Mouse (Mus musculus): ENCODE measurements around the gene Pnkp. TPM values are rescaled to one million over a fixed set of nuclear protein-coding genes. Genes with fewer than 3 reads are reported as not detected.
A peak's percentile ranks its signal among the peaks of the same experiment; 100 is the strongest.

Pnkp gene
- polyA plus RNA-seq, 1 experiment from 2014 or later, result 43.1 TPM

DNA sequence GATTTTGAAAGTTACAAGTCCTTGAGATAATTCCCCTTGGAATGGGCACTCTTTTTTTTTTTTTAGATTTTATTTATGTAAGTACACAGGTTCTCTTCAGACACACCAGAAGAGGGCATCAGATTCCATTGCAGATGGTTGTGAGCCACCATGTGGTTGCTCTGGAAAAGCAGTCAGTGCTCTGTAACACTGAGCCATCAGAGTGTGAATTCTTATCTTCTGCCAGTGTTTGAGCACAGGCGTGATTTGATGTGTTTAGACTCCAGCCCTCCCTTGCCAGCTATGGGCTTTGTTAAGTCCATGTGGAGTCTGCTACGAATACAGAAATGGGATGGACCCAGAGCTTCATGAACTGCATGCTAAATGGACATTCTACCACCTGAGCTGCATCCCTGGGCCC lies 38.8 kb upstream of the Pnkp start:
- Histone ChIP-seq H3K27ac (0 out of 2 replicates have a peak overlapping the region, but pooled peaks have one; percentile 7), H3K4me1 (peaks cover 47% of the 10 kb centered on the region), H3K36me3 (peaks cover 44% of the 10 kb centered on the region), H3K27me3 (ENCODE audit: low read depth, poor library complexity, severe bottlenecking) (no peaks in the 10 kb centered on the region), H3K4me3 (peak overlapping the region; percentile 89), H3K9me3 (replicated peaks) (no peaks in the 10 kb centered on the region)
- 61% methylated on average over 2 of the region's 2 CpGs for WGBS
- no peak for DNase-seq (ENCODE audit: low spot score)

DNA sequence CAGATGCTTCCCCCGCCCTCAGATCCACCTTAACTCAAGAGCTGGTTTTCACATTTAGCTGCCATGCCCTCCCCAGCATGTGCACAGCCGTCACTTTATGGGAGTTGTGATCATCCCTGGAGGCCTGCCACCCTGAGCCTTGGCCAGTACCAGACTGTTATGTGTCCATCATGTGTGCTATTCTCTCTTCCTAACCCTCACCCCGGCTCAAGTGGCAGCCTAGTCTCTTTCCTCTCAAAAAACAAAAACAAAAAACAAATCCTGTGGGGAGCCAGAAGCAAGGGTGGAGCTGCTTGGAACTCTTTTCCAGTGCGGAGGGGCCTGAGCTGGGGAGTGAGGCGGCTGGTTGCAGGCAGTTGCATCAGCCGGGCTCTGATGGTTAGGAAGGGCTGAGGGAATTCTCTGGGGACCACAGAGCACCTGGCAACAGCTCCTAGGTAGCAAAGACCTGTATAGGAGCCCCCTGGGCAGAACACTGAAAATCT lies 38.1 kb upstream of the Pnkp start:
- DNase-seq (ENCODE audit: low spot score), result peak; percentile 29
- Histone ChIP-seq H3K27ac (no peak overlapping the region; the same call in 1 of the 2 replicates), H3K27me3 (ENCODE audit: low read depth, poor library complexity, severe bottlenecking) (no peaks in the 10 kb centered on the region), H3K9me3 (replicated peaks) (no peaks in the 10 kb centered on the region), H3K4me3 (peak overlapping the region; percentile 89), H3K36me3 (peaks cover 44% of the 10 kb centered on the region), H3K4me1 (peaks cover 47% of the 10 kb centered on the region)
- WGBS, result 55% methylated on average over 6 of the region's 6 CpGs

DNA sequence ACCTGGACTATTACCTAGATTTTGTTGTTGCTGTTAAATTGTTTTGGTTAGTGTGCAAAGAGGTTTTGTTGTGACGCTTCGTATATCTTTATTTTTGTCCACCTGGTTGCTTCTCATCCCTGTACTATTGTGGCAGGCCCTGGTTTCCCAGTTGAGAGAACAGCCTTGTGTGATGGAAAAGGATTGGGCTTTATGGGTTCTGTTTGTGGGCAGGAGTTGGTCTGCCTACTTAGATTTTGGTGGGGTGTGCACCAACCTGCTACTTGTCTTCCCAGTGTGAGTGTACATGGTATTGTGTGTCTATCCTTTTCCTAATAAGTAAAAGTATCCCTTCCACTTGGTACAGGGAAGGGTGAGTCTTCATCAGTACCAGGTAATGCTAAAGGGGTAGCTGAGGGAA lies 37.5 kb upstream of the Pnkp start:
- 87% methylated on average over 2 of the region's 2 CpGs for WGBS
- peaks cover 38% of the 10 kb centered on the region for H3K36me3 ChIP-seq
- peaks cover 47% of the 10 kb centered on the region for H3K4me1 ChIP-seq

DNA sequence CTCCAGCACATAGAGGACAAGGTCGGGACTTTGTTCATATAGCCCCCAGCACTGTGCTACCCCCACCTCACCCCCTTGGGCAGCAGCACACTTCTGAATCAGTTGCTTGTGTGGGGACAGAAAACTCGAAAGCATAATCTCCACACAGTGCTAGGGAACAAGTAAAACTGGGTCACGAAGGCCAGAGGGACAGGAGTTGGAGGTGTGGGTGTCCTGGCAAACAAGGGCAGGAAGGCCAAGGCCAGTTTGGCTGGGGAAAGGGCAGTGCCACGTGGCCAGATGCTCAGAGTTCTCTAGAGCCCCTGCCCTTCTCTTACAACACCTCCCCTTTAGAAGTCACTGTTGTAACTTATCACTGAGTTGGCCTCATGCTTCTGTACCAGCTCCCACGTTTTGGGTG lies 37.1 kb upstream of the Pnkp start:
- 76% methylated on average over 5 of the region's 5 CpGs for WGBS
- H3K27me3 ChIP-seq (ENCODE audit: low read depth, poor library complexity, severe bottlenecking), result no peaks in the 10 kb centered on the region
- H3K4me3 ChIP-seq, result peak overlapping the region; percentile 89; the same call in 1 of the 2 replicates
- H3K36me3 ChIP-seq, result peaks cover 37% of the 10 kb centered on the region
- peak; percentile 23 for DNase-seq (ENCODE audit: low spot score)
- no peaks in the 10 kb centered on the region for H3K9me3 ChIP-seq (replicated peaks)
- H3K27ac ChIP-seq, result no peak overlapping the region
- H3K4me1 ChIP-seq, result peaks cover 45% of the 10 kb centered on the region

More for the DNA sequence above, 37.5 kb upstream of the Pnkp start:
- Histone ChIP-seq H3K27ac (no peak overlapping the region; the same call in 1 of the 2 replicates), H3K4me3 (peak overlapping the region; percentile 89), H3K9me3 (replicated peaks) (no peaks in the 10 kb centered on the region), H3K27me3 (ENCODE audit: low read depth, poor library complexity, severe bottlenecking) (no peaks in the 10 kb centered on the region)
- DNase-seq (ENCODE audit: low spot score), result peak; percentile 14

DNA sequence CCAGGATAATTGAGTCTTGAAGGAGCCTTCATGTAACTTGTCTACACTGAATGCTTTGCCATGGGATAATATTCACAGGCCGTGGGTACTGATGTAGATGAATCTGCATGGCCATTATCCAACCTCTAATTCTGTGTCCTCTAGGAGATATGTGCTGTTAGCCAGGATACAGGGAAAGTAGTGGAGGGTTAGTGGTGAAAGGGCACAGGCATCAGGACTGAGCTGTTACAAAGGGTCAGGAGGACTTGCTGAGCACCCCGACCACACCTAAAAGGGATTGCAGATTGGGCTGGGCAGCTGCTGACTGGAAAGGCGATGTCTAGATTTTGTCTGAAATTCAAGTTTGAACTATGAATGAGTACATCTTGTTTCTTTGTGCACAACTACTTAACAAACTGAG lies 36.4 kb upstream of the Pnkp start:
- H3K4me1 ChIP-seq, result peaks cover 38% of the 10 kb centered on the region
- no peak overlapping the region for H3K27ac ChIP-seq
- H3K36me3 ChIP-seq, result peaks cover 41% of the 10 kb centered on the region
- WGBS, result 93% methylated on average over 3 of the region's 3 CpGs
- peak; percentile 22 for DNase-seq (ENCODE audit: low spot score)
- no peak overlapping the region for H3K4me3 ChIP-seq
- no peaks in the 10 kb centered on the region for H3K27me3 ChIP-seq (ENCODE audit: low read depth, poor library complexity, severe bottlenecking)
- no peaks in the 10 kb centered on the region for H3K9me3 ChIP-seq (replicated peaks)

DNA sequence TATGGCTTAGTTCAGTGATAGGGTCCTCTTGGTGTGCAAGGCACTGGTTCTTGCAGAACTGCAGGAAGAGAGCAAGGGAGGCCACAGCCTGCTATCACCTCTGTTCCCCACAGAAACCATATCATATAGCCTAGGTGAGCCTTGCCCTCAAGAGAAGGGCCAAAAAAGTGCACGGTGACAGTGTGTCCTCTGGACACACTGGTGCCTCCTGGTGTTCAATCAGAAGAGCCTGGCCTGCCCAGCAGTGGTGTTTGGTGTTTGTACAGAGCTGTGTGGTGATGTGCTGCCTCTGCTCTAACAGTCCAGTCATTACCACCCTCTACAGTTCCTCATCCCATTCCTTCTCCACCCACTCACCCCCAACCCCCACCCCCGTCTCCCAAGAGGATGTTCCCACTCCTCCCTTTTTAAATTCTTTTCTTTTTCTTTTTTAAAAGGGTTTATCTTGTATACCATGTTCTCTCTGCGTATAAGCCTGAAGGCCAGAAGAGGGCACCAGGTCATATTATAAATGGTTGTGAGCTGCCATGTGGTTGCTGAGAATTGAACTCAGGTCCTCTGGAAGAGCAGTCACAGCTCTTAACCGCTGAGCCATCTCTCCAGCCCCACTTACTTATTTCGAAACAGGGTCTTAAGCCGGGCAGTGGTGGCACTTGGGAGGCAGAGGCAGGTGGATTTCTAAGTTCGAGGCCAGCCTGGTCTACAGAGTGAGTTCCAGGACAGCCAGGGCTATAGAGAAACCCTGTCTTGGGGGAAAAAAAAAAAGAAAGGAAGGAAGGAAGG lies 35.1 kb upstream of the Pnkp start:
- Histone ChIP-seq H3K4me3 (no peak overlapping the region), H3K36me3 (peaks cover 52% of the 10 kb centered on the region), H3K9me3 (replicated peaks) (no peaks in the 10 kb centered on the region), H3K4me1 (peaks cover 33% of the 10 kb centered on the region), H3K27me3 (ENCODE audit: low read depth, poor library complexity, severe bottlenecking) (no peaks in the 10 kb centered on the region), H3K27ac (no peak overlapping the region)
- 86% methylated on average over 7 of the region's 7 CpGs for WGBS
- no peak for DNase-seq (ENCODE audit: low spot score)

DNA sequence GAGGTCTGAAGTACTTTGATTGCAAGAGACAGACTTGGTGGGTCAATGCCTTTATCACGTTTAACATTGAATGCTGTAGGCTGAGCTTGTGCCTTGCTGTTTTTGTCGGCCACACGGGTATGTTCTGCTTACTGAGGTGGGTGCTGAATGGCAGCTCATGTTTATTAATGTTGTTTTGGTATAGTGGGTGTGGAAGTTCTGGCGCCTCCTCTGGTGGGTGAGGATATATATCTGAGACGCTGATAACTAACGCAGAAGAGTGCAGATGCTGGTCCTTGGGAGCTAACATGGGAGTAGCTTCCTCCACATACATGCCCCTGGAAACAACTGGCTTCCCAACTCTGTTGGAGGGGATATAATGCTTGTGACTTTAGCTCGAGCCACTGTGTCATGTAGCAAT lies 33.5 kb upstream of the Pnkp start:
- peaks cover 20% of the 10 kb centered on the region for H3K4me1 ChIP-seq
- H3K36me3 ChIP-seq, result peaks cover 65% of the 10 kb centered on the region

DNA sequence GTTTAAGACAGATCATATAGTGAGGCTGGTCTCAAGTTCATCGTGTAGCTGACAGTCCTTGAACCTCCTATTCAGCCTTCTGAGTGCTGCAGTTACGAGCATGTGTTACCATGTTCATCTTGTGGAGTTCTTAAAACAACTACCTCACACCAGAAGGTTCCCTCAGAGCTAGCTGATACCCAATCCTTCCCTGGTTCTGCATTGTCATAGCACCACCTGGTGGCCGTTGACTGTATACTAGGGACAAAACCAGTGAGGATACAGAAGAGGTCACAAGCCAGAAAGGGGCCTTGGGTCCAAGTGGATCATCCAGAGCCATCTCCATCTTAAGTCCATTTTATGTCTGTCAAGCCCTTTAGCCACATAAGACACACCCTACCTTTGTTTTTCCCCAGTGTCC lies 32.1 kb upstream of the Pnkp start:
- DNase-seq (ENCODE audit: low spot score), result peak; percentile 82
- Histone ChIP-seq H3K27me3 (ENCODE audit: low read depth, poor library complexity, severe bottlenecking) (no peaks in the 10 kb centered on the region), H3K36me3 (peaks cover 65% of the 10 kb centered on the region), H3K27ac (no peak overlapping the region), H3K9me3 (replicated peaks) (no peaks in the 10 kb centered on the region), H3K4me1 (peaks cover 5% of the 10 kb centered on the region), H3K4me3 (no peak overlapping the region)
- WGBS, result 38% methylated on average over 3 of the region's 3 CpGs

More for the DNA sequence above, 33.5 kb upstream of the Pnkp start:
- Histone ChIP-seq H3K9me3 (replicated peaks) (no peaks in the 10 kb centered on the region), H3K4me3 (no peak overlapping the region), H3K27me3 (ENCODE audit: low read depth, poor library complexity, severe bottlenecking) (no peaks in the 10 kb centered on the region), H3K27ac (no peak overlapping the region)
- 51% methylated on average over 7 of the region's 7 CpGs for WGBS
- no peak for DNase-seq (ENCODE audit: low spot score)

DNA sequence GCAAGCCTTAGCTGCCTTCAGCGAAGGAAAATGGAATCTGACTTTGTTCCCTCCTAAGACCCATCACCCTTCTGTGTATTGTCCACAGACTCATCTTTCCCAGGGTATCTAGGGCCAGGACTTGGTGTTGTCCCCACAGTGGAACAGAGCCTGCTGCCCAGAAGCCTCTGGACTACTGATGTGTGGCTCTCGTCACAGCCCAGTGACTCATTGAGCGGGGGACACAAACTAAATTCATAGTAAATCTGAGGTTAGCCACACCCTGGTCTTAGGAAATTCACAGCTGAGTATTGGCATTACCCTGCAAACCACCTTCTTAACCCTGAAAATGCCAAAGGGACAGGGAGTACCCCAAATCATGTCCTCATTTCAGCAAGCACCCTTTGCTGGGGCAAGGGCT lies 30.2 kb upstream of the Pnkp start:
- DNase-seq (ENCODE audit: low spot score), result no peak
- H3K36me3 ChIP-seq, result peaks cover 79% of the 10 kb centered on the region
- 85% methylated on average over 3 of the region's 3 CpGs for WGBS

DNA sequence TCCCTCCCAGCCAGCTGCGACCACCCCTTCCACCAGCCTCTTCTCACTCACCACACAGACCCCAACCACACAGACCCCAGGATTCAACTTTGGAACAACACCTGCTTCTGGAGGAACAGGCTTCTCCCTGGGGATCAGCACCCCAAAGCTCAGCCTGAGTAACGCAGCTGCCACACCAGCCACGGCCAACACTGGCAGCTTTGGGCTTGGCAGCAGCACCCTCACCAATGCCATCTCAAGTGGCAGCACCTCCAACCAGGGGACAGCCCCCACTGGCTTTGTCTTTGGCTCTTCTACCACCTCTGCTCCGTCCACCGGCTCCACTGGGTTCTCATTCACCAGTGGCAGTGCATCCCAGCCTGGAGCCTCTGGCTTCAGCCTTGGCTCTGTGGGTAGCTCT lies 28.2 kb upstream of the Pnkp start:
- H3K36me3 ChIP-seq, result peaks cover 74% of the 10 kb centered on the region
- H3K27me3 ChIP-seq (ENCODE audit: low read depth, poor library complexity, severe bottlenecking), result no peaks in the 10 kb centered on the region
- DNase-seq (ENCODE audit: low spot score), result no peak
- H3K4me1 ChIP-seq, result peaks cover 3% of the 10 kb centered on the region
- 97% methylated on average over 5 of the region's 5 CpGs for WGBS
- H3K4me3 ChIP-seq, result no peak overlapping the region
- H3K27ac ChIP-seq, result no peak overlapping the region
- H3K9me3 ChIP-seq (replicated peaks), result no peaks in the 10 kb centered on the region

More for the DNA sequence above, 30.2 kb upstream of the Pnkp start:
- Histone ChIP-seq H3K9me3 (replicated peaks) (no peaks in the 10 kb centered on the region), H3K4me3 (no peak overlapping the region), H3K27me3 (ENCODE audit: low read depth, poor library complexity, severe bottlenecking) (no peaks in the 10 kb centered on the region), H3K4me1 (peaks cover 3% of the 10 kb centered on the region), H3K27ac (no peak overlapping the region)

DNA sequence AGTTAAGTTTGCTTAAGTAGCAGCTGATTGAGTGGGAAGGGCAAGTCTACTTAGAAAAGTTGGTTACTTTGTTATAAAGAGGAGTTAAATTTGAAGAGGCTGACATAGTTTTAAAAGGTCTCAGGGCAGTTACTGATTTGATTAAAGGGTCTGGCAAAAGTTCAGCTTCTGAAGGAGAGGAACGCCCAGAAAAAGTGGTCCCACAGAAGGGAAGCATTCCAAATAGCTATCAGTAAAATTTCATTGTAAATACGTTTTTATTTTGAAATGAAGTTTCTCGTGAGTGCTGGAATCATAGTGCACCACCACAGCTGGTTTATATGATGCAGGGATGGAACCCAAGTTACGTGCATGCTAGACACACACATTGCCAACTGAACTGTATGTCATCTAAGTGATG lies 24.2 kb upstream of the Pnkp start:
- WGBS, result 81% methylated on average over 4 of the region's 4 CpGs

DNA sequence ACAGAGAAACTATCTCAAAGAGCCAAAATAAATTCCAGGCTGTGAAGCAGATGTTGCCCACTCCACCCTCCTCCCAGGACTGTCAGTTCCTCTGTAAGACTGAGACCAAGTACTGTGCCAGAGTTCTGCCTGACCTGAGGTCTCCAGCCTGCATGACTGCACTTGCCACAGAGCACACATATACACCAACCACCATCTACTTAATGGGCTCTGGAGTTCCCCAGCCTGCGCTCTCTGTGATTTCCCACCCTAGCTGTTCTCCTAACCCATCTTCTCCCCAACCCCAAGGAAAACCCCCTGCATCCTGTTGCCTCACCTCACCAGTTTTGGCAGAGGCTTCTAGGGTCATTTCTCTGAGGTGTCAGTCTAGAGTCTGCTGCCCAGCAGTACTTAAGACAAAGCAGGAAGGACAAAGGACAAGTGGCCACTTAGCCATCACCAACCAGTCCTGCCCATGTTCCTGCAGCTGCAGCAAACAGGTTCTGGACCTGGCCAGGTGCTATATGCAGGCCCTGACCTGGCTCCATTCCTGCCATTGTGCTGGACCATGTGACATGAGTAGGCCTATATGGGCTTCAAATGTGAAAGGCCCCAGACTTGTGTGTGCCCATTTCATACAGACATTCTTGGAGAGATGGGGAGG lies 21.4 kb upstream of the Pnkp start:
- Histone ChIP-seq H3K9me3 (replicated peaks) (no peaks in the 10 kb centered on the region), H3K27me3 (ENCODE audit: low read depth, poor library complexity, severe bottlenecking) (peaks cover 26% of the 10 kb centered on the region), H3K4me1 (peaks cover 25% of the 10 kb centered on the region), H3K27ac (no peak overlapping the region), H3K4me3 (no peak overlapping the region), H3K36me3 (peaks cover 31% of the 10 kb centered on the region)
- WGBS, result 93% methylated on average over 1 of the region's 1 CpGs
- DNase-seq (ENCODE audit: low spot score), result no peak

More for the DNA sequence above, 24.2 kb upstream of the Pnkp start:
- no peak for DNase-seq (ENCODE audit: low spot score)
- Histone ChIP-seq H3K36me3 (peaks cover 55% of the 10 kb centered on the region), H3K27me3 (ENCODE audit: low read depth, poor library complexity, severe bottlenecking) (no peaks in the 10 kb centered on the region), H3K9me3 (replicated peaks) (no peaks in the 10 kb centered on the region), H3K4me3 (no peak overlapping the region), H3K4me1 (peaks cover 10% of the 10 kb centered on the region), H3K27ac (no peak overlapping the region)

DNA sequence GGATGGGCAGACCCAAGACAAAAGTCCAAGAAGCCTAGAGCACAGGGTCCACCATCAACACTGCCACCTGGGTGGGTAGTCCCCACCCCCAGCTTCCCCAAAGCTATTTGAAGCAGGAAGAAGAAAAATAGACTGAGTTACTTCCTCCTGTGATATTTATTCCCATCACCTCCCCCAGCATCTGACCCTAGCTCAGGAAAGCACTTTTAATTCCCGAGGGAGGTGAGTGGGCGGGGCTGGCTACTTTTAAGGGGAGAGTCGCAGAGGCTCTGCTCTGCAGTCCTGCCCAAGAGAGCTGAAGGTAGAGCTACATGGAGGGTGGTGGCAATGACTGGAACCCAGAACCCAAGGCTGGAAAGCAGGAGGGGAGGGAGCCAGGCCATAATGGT lies 20.9 kb upstream of the Pnkp start:
- DNase-seq (ENCODE audit: low spot score), result no peak
- Histone ChIP-seq H3K9me3 (replicated peaks) (no peaks in the 10 kb centered on the region), H3K36me3 (peaks cover 31% of the 10 kb centered on the region), H3K27ac (no peak overlapping the region), H3K4me1 (peaks cover 28% of the 10 kb centered on the region), H3K27me3 (ENCODE audit: low read depth, poor library complexity, severe bottlenecking) (peaks cover 31% of the 10 kb centered on the region), H3K4me3 (no peak overlapping the region)
- WGBS, result 44% methylated on average over 3 of the region's 3 CpGs
